Mouse (Mus musculus) spleen, postnatal 14 days (tissue): ENCODE measurements around the gene Hyal4.

Experiments used
- DNase-seq, 2 experiments: peaks; one replicate each; pipeline ENCODE4 v3.0.0; 2021 to 2022; ENCODE audit warnings: low spot score in 2 of 2

Gene Hyal4

DNA sequence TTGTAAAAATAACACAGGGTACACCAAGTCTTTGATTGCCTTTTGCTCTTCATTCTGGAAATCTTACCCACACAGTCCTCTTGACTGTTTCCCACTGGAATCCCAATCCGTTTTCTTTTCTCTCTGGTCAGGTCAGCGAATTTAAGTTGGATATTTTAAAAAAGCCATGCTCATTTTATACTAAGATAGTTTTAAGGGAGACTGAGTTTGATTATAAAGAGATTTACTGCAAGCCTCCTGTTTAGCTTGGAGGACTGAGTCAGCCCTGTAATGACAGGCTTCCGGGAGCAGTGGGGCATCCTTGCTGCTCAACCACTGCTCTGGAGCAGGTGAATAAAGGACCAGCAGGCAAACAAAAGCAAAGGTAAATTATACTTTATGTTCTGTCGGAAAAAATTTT, at the start of gene Hyal4:
Gene Hyal4 (plus strand): TSS at position 301 of the 400 bp plus-strand sequence.
- no peak for DNase-seq

DNA sequence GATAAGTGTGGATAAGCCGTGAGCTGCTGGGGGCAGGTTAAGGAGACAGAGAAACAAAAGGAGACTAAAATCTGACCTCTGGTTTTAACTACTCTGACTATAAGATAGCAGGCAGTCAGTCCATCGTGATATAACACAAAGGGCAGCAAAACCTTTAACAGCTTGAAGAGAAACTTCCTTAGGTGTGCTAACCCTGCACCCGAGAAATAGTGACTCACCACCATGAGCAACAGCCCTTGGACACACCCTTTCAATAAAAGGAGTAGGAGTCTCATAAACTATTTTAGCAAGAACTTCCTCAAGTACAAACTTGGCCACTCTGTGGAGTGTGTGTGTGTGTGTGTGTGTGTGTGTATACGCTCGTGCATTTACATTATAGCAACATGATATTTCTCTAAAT, 41.0 kb upstream of the Hyal4 start:
- no peak for DNase-seq

DNA sequence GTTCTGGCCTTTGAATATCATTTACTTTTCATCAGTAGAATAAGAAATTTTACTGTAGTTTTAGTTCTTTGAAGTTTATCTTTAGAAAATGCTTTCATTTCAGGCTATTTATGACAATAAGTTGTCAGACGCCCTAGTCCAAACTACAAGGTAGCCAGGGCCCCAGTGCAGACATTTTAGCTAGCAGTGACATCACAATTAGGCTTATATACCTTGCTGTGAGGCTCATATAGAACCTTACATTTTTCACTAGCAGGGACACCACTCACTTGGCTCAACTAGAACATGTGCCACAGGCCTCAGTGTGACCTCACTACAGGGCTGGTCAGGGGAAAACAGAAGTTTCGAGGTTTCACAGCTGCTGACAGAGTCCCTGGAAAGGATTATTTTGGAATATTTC, 40.6 kb upstream of the Hyal4 start:
- no peak for DNase-seq

- DNase-seq: no peak
Measured at GRCm38 (mm10) chr6:24721317-24722099, 26.6 kb upstream of the Hyal4 start.

- no peak for DNase-seq
Measured at GRCm38 (mm10) chr6:24728130-24728529, 20.0 kb upstream of the Hyal4 start.

GRCm38 (mm10) chr6:24732945-24733344, 15.2 kb upstream of the Hyal4 start, which contains the start of gene Hyal6:
Gene Hyal6, plus strand, starts transcription at chr6:24733245.
- DNase-seq: no peak

DNA sequence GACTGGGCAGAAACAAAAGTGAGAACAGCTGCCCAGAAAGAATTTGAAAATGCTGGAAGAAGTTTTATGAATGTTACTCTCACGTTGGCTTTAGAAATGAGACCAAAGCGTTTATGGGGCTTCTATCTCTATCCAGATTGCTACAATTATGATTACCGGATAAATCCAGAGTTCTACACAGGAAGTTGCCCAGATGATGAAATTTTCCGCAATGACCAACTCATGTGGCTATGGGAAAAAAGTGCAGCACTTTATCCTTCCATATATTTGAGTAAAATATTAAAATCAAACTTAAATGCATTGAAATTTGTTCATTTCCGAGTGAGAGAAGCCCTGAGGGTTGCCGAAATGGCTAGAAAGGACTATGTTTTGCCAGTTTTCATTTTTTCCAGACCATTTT, 13.6 kb upstream of the Hyal4 start:
- DNase-seq: no peak

DNA sequence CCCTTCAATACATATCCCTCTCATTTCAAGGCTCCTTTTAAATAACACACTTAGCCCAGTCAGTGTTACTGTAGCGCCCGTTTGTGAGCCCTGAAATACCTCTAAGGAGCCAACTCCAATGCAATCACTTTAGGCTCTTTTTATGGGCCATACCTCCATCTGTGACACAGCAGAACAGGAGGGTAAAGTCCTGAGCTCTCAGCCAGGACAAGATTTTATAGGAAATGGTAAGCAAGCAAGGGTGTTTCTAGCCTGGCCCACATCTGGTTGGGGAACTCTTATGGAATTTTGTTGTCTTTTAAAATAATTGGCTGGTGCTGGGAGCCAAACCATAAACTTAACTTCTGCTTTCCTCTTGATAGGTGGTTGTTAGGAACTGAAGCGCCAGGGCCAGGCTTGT, 11.2 kb downstream of the Hyal4 start:
- no peak for DNase-seq

DNA sequence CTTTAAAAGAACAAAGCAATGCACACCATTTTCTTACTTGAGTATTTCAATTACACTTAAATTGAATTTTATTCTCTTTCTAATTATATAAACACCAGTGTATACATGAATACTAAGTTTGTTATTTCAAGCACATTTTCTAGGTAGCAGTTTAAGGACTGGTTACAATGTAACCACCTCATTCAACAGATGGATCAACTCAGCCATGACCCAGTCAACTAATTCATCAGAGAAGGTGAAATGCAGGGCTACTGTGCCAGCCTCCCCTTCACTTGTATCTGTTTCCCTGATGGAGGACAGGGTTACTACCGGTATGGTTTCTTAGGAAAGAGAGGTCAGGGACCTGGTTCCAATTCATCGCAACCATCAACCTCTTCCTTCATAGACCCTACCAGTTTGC, 18.1 kb downstream of the Hyal4 start:
- no peak for DNase-seq

DNA sequence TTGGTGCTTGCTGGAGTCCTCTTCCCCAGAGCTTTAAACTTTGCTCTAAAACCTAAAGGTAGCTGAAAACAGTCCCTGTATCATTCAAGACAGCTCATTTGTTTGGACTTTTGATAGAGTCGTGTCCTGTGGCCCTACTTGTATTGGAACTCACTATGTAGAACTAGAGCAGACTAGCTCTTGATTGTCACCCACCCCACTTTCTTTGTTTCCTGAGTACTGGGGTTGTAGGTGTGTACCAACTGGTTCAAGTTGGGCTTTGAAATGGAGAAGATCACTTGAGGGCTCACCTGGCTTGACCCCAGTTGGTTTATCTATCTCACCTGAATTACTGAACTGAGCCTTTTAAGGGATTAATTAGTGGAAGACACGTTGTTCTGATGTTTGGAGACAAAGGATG, 31.1 kb downstream of the Hyal4 start:
- DNase-seq: no peak

DNA sequence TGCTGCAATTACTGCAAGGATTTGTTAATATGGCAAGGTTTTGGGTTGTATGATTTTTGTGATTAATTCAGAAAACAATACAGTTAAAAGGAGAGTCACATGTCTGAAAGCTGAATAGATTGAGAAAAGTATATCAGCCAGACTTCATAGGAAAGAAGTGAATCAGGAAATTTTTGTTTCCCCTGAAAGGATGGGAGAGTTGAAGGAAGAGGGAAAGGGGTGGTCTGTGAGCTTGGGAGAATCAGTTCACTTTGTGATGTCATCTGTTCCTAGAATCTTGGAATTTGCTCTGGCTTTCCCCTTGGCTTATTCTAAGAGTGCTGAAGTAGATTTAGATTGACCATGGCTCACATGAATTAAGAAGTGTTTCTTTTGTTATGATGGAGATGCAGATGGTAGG, 42.8 kb downstream of the Hyal4 start, which contains the start of gene Spam1:
Gene Spam1 (plus strand): TSS at position 301 of the 400 bp plus-strand sequence.
- DNase-seq: no peak
